Mouse (Mus musculus): ENCODE results near the gene Hsfy2.

DNA sequence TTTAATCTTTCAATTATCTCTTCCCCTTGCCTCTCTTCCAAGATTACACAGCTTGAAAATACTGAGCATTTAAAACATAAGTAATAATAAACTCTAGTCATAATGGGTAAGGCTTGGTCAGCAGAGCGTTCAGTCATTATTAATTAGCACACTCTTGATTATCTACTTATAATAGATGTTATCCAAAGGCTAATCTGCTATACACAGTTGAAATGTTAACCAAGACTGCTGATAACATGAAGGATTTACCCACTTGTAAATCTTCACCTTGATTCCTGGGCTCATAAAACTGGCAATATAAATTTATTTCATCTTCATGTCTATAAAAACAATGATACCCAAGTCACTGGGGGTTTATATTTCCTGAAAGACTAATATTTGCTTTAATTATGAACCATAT lies 24.9 kb downstream of the Hsfy2 start:
- TF ChIP-seq GATA1 (IDR thresholded peaks at IDR 0.05; ENCODE audit: borderline replicate concordance, low read length): no peak
- TF ChIP-seq FLI1 (IDR thresholded peaks at IDR 0.05; ENCODE audit: low read length): no peak
